Mouse (Mus musculus): ENCODE data around the gene Arnt.

GRCm38 (mm10) chr3:95518891-95519290, 84.7 kb downstream of the Arnt start:
- TF ChIP-seq CTCF (IDR thresholded peaks at IDR 0.05; ENCODE audit: borderline replicate concordance, insufficient read depth, low read depth, low read length) (no peak), POLR2A (IDR thresholded peaks at IDR 0.05; ENCODE audit: borderline replicate concordance, insufficient read depth, low read length) (no peak)
